Mouse (Mus musculus) urinary bladder, postnatal 25 days (tissue): ENCODE data around the gene Syt5.

Experiments
- DNase-seq: peaks from one replicate; pipeline ENCODE4 v3.0.0; 2022; ENCODE audit warnings: low spot score

Syt5 gene

GRCm38 (mm10) chr7:4522292-4522691 lies 25.0 kb downstream of the Syt5 start:
- no peak for DNase-seq

- no peak for DNase-seq
These were observed 25.9 kb downstream of the Syt5 start for GRCm38 (mm10) chr7:4521231-4522003.

- no peak for DNase-seq
These were observed 28.9 kb downstream of the Syt5 start for GRCm38 (mm10) chr7:4518487-4518886.

GRCm38 (mm10) chr7:4516332-4517050 lies 30.9 kb downstream of the Syt5 start, which contains the start of gene Tnnt1:
Tnnt1 (minus strand) TSS chr7:4516382.
- DNase-seq = no peak

GRCm38 (mm10) chr7:4515853-4516252 lies 31.5 kb downstream of the Syt5 start:
- DNase-seq = no peak

GRCm38 (mm10) chr7:4513829-4514712 lies 33.3 kb downstream of the Syt5 start:
- DNase-seq = no peak

- DNase-seq = peak; percentile 43
These were observed 34.1 kb downstream of the Syt5 start for GRCm38 (mm10) chr7:4513236-4513635.

GRCm38 (mm10) chr7:4511489-4512224 lies 35.7 kb downstream of the Syt5 start:
- DNase-seq = no peak

GRCm38 (mm10) chr7:4509863-4510608 lies 37.3 kb downstream of the Syt5 start:
- DNase-seq = peak; percentile 66

- no peak for DNase-seq
These were observed 38.6 kb downstream of the Syt5 start for GRCm38 (mm10) chr7:4508739-4509116.

- no peak for DNase-seq
These were observed 39.1 kb downstream of the Syt5 start for GRCm38 (mm10) chr7:4508062-4508738.

GRCm38 (mm10) chr7:4507220-4507619 lies 40.1 kb downstream of the Syt5 start:
- no peak for DNase-seq

- DNase-seq = no peak
These were observed 42.5 kb downstream of the Syt5 start for GRCm38 (mm10) chr7:4504646-4505435.

- DNase-seq = no peak
These were observed 43.5 kb downstream of the Syt5 start for GRCm38 (mm10) chr7:4503858-4504257.

- no peak for DNase-seq
These were observed 44.2 kb downstream of the Syt5 start for GRCm38 (mm10) chr7:4503100-4503499.

GRCm38 (mm10) chr7:4502421-4503090 lies 44.8 kb downstream of the Syt5 start:
- no peak for DNase-seq

- peak; percentile 93 for DNase-seq
These were observed 45.6 kb downstream of the Syt5 start, which contains the start of gene Ppp1r12c for GRCm38 (mm10) chr7:4501558-4502397. Ppp1r12c (minus strand) TSS chr7:4501680.

- peak; percentile 41 for DNase-seq
These were observed 46.4 kb downstream of the Syt5 start for GRCm38 (mm10) chr7:4500892-4501471.
